Mouse (Mus musculus): ENCODE data around the gene Myo1h.

DNA sequence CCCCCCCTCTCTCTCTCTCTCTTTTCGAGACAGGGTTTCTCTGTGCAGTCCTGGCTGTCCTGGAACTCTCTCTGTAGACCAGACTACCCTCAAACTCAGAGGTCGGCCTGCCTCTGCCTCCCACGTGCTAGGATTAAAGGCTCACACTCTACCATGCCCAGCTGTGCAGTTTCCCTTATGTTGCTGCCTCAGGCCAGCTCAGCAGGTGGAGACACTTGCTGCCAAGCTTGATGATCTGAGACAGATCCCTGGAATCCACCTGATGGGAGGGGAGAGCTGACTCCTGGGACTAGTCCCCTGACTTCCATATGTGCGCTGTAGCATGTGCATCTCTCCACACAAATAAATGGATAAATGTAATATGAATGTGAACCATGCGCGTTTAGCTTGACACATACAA lies 14.2 kb downstream of the Myo1h start:
- TF ChIP-seq CTCF (IDR thresholded peaks at IDR 0.05; ENCODE audit: control insufficient read depth, insufficient read depth, insufficient read length) (no peak), MYOG (IDR thresholded peaks at IDR 0.05; ENCODE audit: control insufficient read depth, extremely low read depth, insufficient read length) (no peak), MAX (IDR thresholded peaks at IDR 0.05) (no peak), MYOD1 (IDR thresholded peaks at IDR 0.05; ENCODE audit: control insufficient read depth, insufficient read length, low read depth) (no peak), USF1 (IDR thresholded peaks at IDR 0.05; ENCODE audit: low read depth) (no peak), FOSL1 (IDR thresholded peaks at IDR 0.05; ENCODE audit: insufficient read depth, low read length, poor library complexity, severe bottlenecking) (no peak)

Measured in C2C12 (cell line).